Mouse (Mus musculus) ES-Bruce4 (cell line): ENCODE measurements around the gene Sh3tc1. TPM values are rescaled to one million over a fixed set of nuclear protein-coding genes. Genes with fewer than 3 reads are reported as not detected.

Experiments
- H3K27ac ChIP-seq: 2 replicates; pipeline ENCODE4 v1.5.1; 2012; ENCODE audit warnings: low read length, inconsistent platforms; ENCODE audit not compliant: insufficient read depth
- H3K27me3 ChIP-seq: 2 replicates; pipeline ENCODE4 v1.6.1; 2012; ENCODE audit warnings: mild to moderate bottlenecking, low read length, inconsistent platforms; ENCODE audit not compliant: control insufficient read depth, poor library complexity, insufficient read depth, severe bottlenecking
- H3K36me3 ChIP-seq: 2 replicates; pipeline ENCODE4 v1.6.1; 2012; ENCODE audit warnings: inconsistent platforms, mild to moderate bottlenecking, low read length, moderate library complexity; ENCODE audit not compliant: control insufficient read depth, poor library complexity, insufficient read depth, severe bottlenecking
- H3K4me1 ChIP-seq: one replicate; pipeline ENCODE4 v1.8.1; 2011; ENCODE audit warnings: low read length; ENCODE audit not compliant: control insufficient read depth, insufficient read depth
- H3K4me3 ChIP-seq: 2 replicates; pipeline ENCODE4 v1.5.1; 2011; ENCODE audit warnings: low read depth, mild to moderate bottlenecking, low read length
- H3K9ac ChIP-seq: 2 replicates; pipeline ENCODE4 v1.6.1; 2012; ENCODE audit warnings: low read depth, mild to moderate bottlenecking, inconsistent platforms; ENCODE audit not compliant: poor library complexity, severe bottlenecking
- H3K9me3 ChIP-seq: replicated peaks from 2 replicates; pipeline ENCODE4 v1.6.1; 2012; ENCODE audit warnings: mild to moderate bottlenecking, low read length, inconsistent platforms; ENCODE audit not compliant: control insufficient read depth, poor library complexity, insufficient read depth, severe bottlenecking
- CTCF ChIP-seq: IDR thresholded peaks from one replicate; pipeline ENCODE4 v1.8.1; 2011; ENCODE audit warnings: low read depth, low read length
- EP300 ChIP-seq: IDR thresholded peaks from 2 replicates; pipeline ENCODE4 v1.6.1; 2011; ENCODE audit warnings: low read depth, low read length; ENCODE audit not compliant: insufficient read depth
- POLR2A ChIP-seq: IDR thresholded peaks from one replicate; pipeline ENCODE4 v1.8.1; 2011; ENCODE audit warnings: low read length; ENCODE audit not compliant: insufficient read depth
- polyA plus RNA-seq: library from polyadenylated mRNA; stranded (reverse); fragments of >200 nt; gene quantifications from 2 replicates; pipeline ENCODE4 v1.2.4, GENCODE M21; 2011; ENCODE audit warnings: low read depth; ENCODE audit not compliant: missing spikeins, insufficient read depth, insufficient read length

The Sh3tc1 gene
- polyA plus RNA-seq, 1 experiment: 3.6 TPM

DNA sequence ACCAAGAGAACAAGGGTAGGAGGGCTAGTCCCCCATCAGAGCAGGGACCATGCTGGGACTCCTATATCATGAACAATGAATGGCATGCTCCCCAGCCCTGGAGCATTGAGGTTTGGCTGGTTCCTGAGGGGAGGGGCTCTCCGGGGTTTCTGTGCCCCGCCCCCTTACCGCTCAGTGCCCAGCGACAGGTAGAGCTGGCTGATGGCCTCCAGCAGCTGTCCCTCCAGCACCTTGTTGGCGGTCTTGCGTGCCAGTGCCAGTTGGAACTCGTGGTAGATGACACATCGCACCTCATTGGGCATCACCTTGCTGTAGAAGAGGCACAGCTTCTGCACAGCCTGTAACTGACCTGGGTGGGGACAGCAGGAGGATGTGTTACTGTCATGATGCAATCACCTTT lies 36.6 kb downstream of the Sh3tc1 start:
- Histone ChIP-seq H3K9me3 (no peaks in the 10 kb centered on the region), H3K36me3 (no peaks in the 10 kb centered on the region), H3K4me3 (no peak overlapping the region), H3K9ac (no peak overlapping the region), H3K27me3 (no peaks in the 10 kb centered on the region), H3K4me1 (no peaks in the 10 kb centered on the region), H3K27ac (no peak overlapping the region)
- TF ChIP-seq POLR2A (no peak), CTCF (no peak), EP300 (no peak)

- TF ChIP-seq POLR2A (no peak), CTCF (no peak), EP300 (no peak)
- Histone ChIP-seq H3K36me3 (no peaks in the 10 kb centered on the region), H3K27ac (no peak overlapping the region), H3K4me3 (no peak overlapping the region), H3K27me3 (no peaks in the 10 kb centered on the region), H3K9ac (no peak overlapping the region), H3K4me1 (no peaks in the 10 kb centered on the region), H3K9me3 (no peaks in the 10 kb centered on the region)
Measured at GRCm38 (mm10) chr5:35702582-35703140, 37.1 kb downstream of the Sh3tc1 start.

- Histone ChIP-seq H3K27ac (no peak overlapping the region), H3K27me3 (no peaks in the 10 kb centered on the region), H3K9me3 (no peaks in the 10 kb centered on the region), H3K9ac (no peak overlapping the region), H3K4me3 (no peak overlapping the region), H3K4me1 (no peaks in the 10 kb centered on the region), H3K36me3 (no peaks in the 10 kb centered on the region)
- TF ChIP-seq EP300: no peak
- no peak for TF ChIP-seq POLR2A
- TF ChIP-seq CTCF: peak; percentile 95
Measured at GRCm38 (mm10) chr5:35701042-35701441, 38.7 kb downstream of the Sh3tc1 start.

- no peaks in the 10 kb centered on the region for H3K4me1 ChIP-seq
- H3K36me3 ChIP-seq: no peaks in the 10 kb centered on the region
- no peak overlapping the region for H3K27ac ChIP-seq
- TF ChIP-seq CTCF (peak; percentile 60), EP300 (no peak)
- H3K4me3 ChIP-seq: no peak overlapping the region
- H3K9ac ChIP-seq: no peak overlapping the region
- no peaks in the 10 kb centered on the region for H3K27me3 ChIP-seq
- H3K9me3 ChIP-seq: no peaks in the 10 kb centered on the region
Measured at GRCm38 (mm10) chr5:35695815-35696214, 44.0 kb downstream of the Sh3tc1 start.

- no peak overlapping the region for H3K9ac ChIP-seq
- no peaks in the 10 kb centered on the region for H3K4me1 ChIP-seq
- no peaks in the 10 kb centered on the region for H3K9me3 ChIP-seq
- H3K27me3 ChIP-seq: no peaks in the 10 kb centered on the region
- no peaks in the 10 kb centered on the region for H3K36me3 ChIP-seq
- TF ChIP-seq POLR2A (no peak), CTCF (no peak), EP300 (no peak)
- no peak overlapping the region for H3K4me3 ChIP-seq
- H3K27ac ChIP-seq: no peak overlapping the region
Measured at GRCm38 (mm10) chr5:35693638-35694037, 46.1 kb downstream of the Sh3tc1 start.

GRCm38 (mm10) chr5:35691246-35691645 lies 48.5 kb downstream of the Sh3tc1 start:
- Histone ChIP-seq H3K4me3 (no peak overlapping the region), H3K36me3 (no peaks in the 10 kb centered on the region), H3K27me3 (no peaks in the 10 kb centered on the region), H3K9ac (no peak overlapping the region), H3K9me3 (no peaks in the 10 kb centered on the region), H3K27ac (no peak overlapping the region), H3K4me1 (no peaks in the 10 kb centered on the region)
- TF ChIP-seq POLR2A (no peak), EP300 (no peak), CTCF (no peak)
